8 mouse cellular contexts compared by ENCODE assay signal in genomic region chr13:21940811-21941321, GRCm38 (mm10). TPM values are rescaled to one million over a fixed set of nuclear protein-coding genes. Genes with fewer than 3 reads are reported as not detected.
A peak's percentile ranks its signal among the peaks of the same experiment; 100 is the strongest.
DNase-seq lines count a peak whose midpoint lies in the region; ATAC-seq lines count a peak whose summit lies in the region.

No protein-coding gene starts in this region.

- intact Hi-C loops in gastrocnemius, postnatal 36 days (cut with DNase I), result no loop called here
- intact Hi-C loops in left cerebral cortex, postnatal 14 days (cut with DNase I), result loop anchor here (5.0 to 10.0 kb wide), 3 partner anchors 776 to 1574 kb away; no protein-coding TSS in a partner anchor

- ATAC-seq in activated CD4-positive, CD25-positive, alpha-beta regulatory T cell, adult 4 months, result peak; percentile 41
- ATAC-seq in intestine, embryonic 15.5 days, result peak; percentile 59
- ATAC-seq in megakaryocyte progenitor cell, adult 5-6 weeks (replicated peaks; ENCODE audit: poor library complexity), result peak; percentile 38

- no peaks in the 10 kb centered on the region for H3K4me1 ChIP-seq in intestine, embryonic 15.5 days (replicated peaks)

- peak overlapping the region; percentile 63 for H3K4me2 ChIP-seq in intestine, embryonic 15.5 days (replicated peaks)

- H3K27ac ChIP-seq in intestine, embryonic 15.5 days, result peak overlapping the region; percentile 52

- H3K27me3 ChIP-seq in intestine, embryonic 15.5 days (replicated peaks), result no peaks in the 10 kb centered on the region

- DNase-seq in embryo, embryonic 10.5 days (ENCODE audit: low spot score), result peak; percentile 88
- DNase-seq in gastrocnemius, postnatal 36 days, result peak; percentile 70 to 74
- peak; percentile 85 to 93 for DNase-seq in left cerebral cortex, postnatal 14 days (ENCODE audit: low spot score in 2 of 2)
- peak; percentile 82 to 89 for DNase-seq in right cerebral cortex, postnatal 10 days (ENCODE audit: low spot score in 2 of 2)
- peak; percentile 63 for DNase-seq in urinary bladder, postnatal 25 days (ENCODE audit: low spot score)

- peak overlapping the region; percentile 41 for H3K9ac ChIP-seq in intestine, embryonic 15.5 days

- peak overlapping the region; percentile 45 for H3K4me3 ChIP-seq in intestine, embryonic 15.5 days (replicated peaks)

- WGBS in intestine, embryonic 15.5 days, result under 1% methylated on average over 16 of the region's 16 CpGs

- no peaks in the 10 kb centered on the region for H3K9me3 ChIP-seq in intestine, embryonic 15.5 days

- H3K36me3 ChIP-seq in intestine, embryonic 15.5 days, result no peaks in the 10 kb centered on the region

RNA-seq across cellular contexts. Expression of gene Zfp184, which starts 4.0 kb away (rescaled TPM):
- not detected for polyA plus RNA-seq in activated CD4-positive, CD25-positive, alpha-beta regulatory T cell, adult 4 months (2017; shearing (Covaris generic))
- total RNA-seq in gastrocnemius, postnatal 36 days (2021), result under 1 TPM; 0.26 to 0.30 TPM
- 6.2 and 7.5 TPM in 2 replicates for polyA plus RNA-seq in intestine, embryonic 15.5 days (2015; fragmentation: Nextera tagmentation; extraction: Ambion mirVana)
- 1 to 10 TPM; 2.8 to 4.0 TPM for total RNA-seq in left cerebral cortex, postnatal 14 days (2021)
- 13.3 and 16.1 TPM in 2 replicates for total RNA-seq in megakaryocyte progenitor cell, adult 5-6 weeks (2015)
- total RNA-seq in megakaryocyte progenitor cell, adult 5-6 weeks (2017), result 9.2 and 15.1 TPM in 2 replicates

RNA-seq across cellular contexts. Expression of gene Pom121l2, which starts 40.1 kb away (rescaled TPM):
- polyA plus RNA-seq in activated CD4-positive, CD25-positive, alpha-beta regulatory T cell, adult 4 months (2017; shearing (Covaris generic)), result not detected
- not detected for total RNA-seq in gastrocnemius, postnatal 36 days (2021)
- 0.06 TPM in 1 of 2 replicates, not detected in the other for polyA plus RNA-seq in intestine, embryonic 15.5 days (2015; fragmentation: Nextera tagmentation; extraction: Ambion mirVana)
- under 1 TPM in 1 of 2 experiments, not detected in 1; 0.23 TPM for total RNA-seq in left cerebral cortex, postnatal 14 days (2021)
- 0.05 and 0.25 TPM in 2 replicates for total RNA-seq in megakaryocyte progenitor cell, adult 5-6 weeks (2015)
- 0.10 TPM in 1 of 2 replicates, not detected in the other for total RNA-seq in megakaryocyte progenitor cell, adult 5-6 weeks (2017)

Comparison
In these comparisons a context has a peak if more than half of its experiments do, and no peak if none do; other contexts are left out.
1. Peak in every context shown above with its lines: DNase-seq, ATAC-seq, H3K4me3 ChIP-seq and H3K27ac ChIP-seq.